Mouse (Mus musculus) midbrain, embryonic 13.5 days (tissue): ENCODE measurements at regions not wholly inside any gene's neighbourhood (a gene's known extent, or its start where the extent isn't known, plus 50 kb on each side); places are given as distances from the start of the nearest gene placed in this dataset.

Experiments used
- ATAC-seq: fragments of 200-750 bp; cut with Nextera tagmentation; 2 replicates; pipeline ENCODE4 v1.8.0; 2017; ENCODE audit warnings: mild to moderate bottlenecking, moderate TSS enrichment, moderate library complexity
- H3K27ac ChIP-seq: fragments of 300-500 bp; sonication (generic); 2 replicates; pipeline ENCODE4 v1.5.1; 2015; ENCODE audit warnings: inconsistent platforms, mild to moderate bottlenecking, moderate library complexity
- H3K27me3 ChIP-seq: fragments of 300-500 bp; sonication (generic); 2 replicates; pipeline ENCODE4 v1.6.1; 2015; ENCODE audit warnings: mild to moderate bottlenecking, inconsistent platforms
- H3K36me3 ChIP-seq: fragments of 300-500 bp; sonication (generic); 2 replicates; pipeline ENCODE4 v1.6.1; 2015; ENCODE audit warnings: mild to moderate bottlenecking, inconsistent platforms
- H3K4me1 ChIP-seq: fragments of 300-500 bp; sonication (generic); replicated peaks from 2 replicates; pipeline ENCODE4 v1.6.1; 2015; ENCODE audit warnings: inconsistent platforms
- H3K4me2 ChIP-seq: fragments of 300-500 bp; sonication (generic); replicated peaks from 2 replicates; pipeline ENCODE4 v1.6.1; 2015; ENCODE audit warnings: moderate library complexity, mild to moderate bottlenecking, inconsistent platforms
- H3K4me3 ChIP-seq: fragments of 300-500 bp; sonication (generic); replicated peaks from 2 replicates; pipeline ENCODE4 v1.5.1; 2015; ENCODE audit warnings: mild to moderate bottlenecking, inconsistent platforms
- H3K9ac ChIP-seq: fragments of 300-500 bp; sonication (generic); replicated peaks from 2 replicates; pipeline ENCODE4 v1.6.1; 2015; ENCODE audit warnings: mild to moderate bottlenecking, inconsistent platforms
- H3K9me3 ChIP-seq: fragments of 300-500 bp; sonication (generic); 2 replicates; pipeline ENCODE4 v1.6.1; 2016; ENCODE audit warnings: mild to moderate bottlenecking, inconsistent platforms
- WGBS: fragments of 180-500 bp; shearing (Covaris S2); methylation state at CpG from one replicate; pipeline ENCODE4 v1.1.7; 2015; 5-methylcytosine and 5-hydroxymethylcytosine counted together

GRCm38 (mm10) chr4:20988474-20988873 is 697.3 kb downstream of the Prdm13 start:
- Histone ChIP-seq H3K36me3 (no peaks in the 10 kb centered on the region), H3K27ac (no peak overlapping the region), H3K27me3 (no peaks in the 10 kb centered on the region), H3K9ac (no peak overlapping the region), H3K4me2 (no peak overlapping the region), H3K4me3 (no peak overlapping the region), H3K4me1 (no peaks in the 10 kb centered on the region), H3K9me3 (no peaks in the 10 kb centered on the region)
- WGBS, result 46% methylated on average over 1 of the region's 1 CpGs
- ATAC-seq, result no peak

GRCm38 (mm10) chr4:20973428-20973827 is 712.3 kb downstream of the Prdm13 start:
- H3K9me3 ChIP-seq, result no peaks in the 10 kb centered on the region
- no peaks in the 10 kb centered on the region for H3K27me3 ChIP-seq
- H3K27ac ChIP-seq, result no peak overlapping the region
- WGBS, result 100% methylated on average over 1 of the region's 1 CpGs
- no peaks in the 10 kb centered on the region for H3K4me1 ChIP-seq
- no peak overlapping the region for H3K9ac ChIP-seq
- H3K36me3 ChIP-seq, result no peaks in the 10 kb centered on the region
- H3K4me3 ChIP-seq, result no peak overlapping the region
- no peak overlapping the region for H3K4me2 ChIP-seq
- ATAC-seq, result no peak

- no peaks in the 10 kb centered on the region for H3K4me1 ChIP-seq
- H3K9ac ChIP-seq, result no peak overlapping the region
- H3K27ac ChIP-seq, result no peak overlapping the region
- no peaks in the 10 kb centered on the region for H3K27me3 ChIP-seq
- H3K9me3 ChIP-seq, result no peaks in the 10 kb centered on the region
- 87% methylated on average over 7 of the region's 7 CpGs for WGBS
- no peak overlapping the region for H3K4me3 ChIP-seq
- H3K36me3 ChIP-seq, result no peaks in the 10 kb centered on the region
- H3K4me2 ChIP-seq, result no peak overlapping the region
- no peak for ATAC-seq
These were observed 713.5 kb downstream of the Prdm13 start for GRCm38 (mm10) chr4:20972136-20972875.

GRCm38 (mm10) chr4:20949696-20950095 is 736.1 kb downstream of the Prdm13 start:
- H3K4me3 ChIP-seq, result no peak overlapping the region

More at GRCm38 (mm10) chr4:20949696-20950095, 736.1 kb downstream of the Prdm13 start:
- Histone ChIP-seq H3K36me3 (no peaks in the 10 kb centered on the region), H3K9ac (no peak overlapping the region), H3K27ac (no peak overlapping the region), H3K9me3 (no peaks in the 10 kb centered on the region), H3K4me2 (no peak overlapping the region), H3K27me3 (no peaks in the 10 kb centered on the region), H3K4me1 (no peaks in the 10 kb centered on the region)
- WGBS, result 61% methylated on average over 2 of the region's 2 CpGs
- ATAC-seq, result peak; percentile 30; the same call in 1 of the 2 replicates
